Mouse (Mus musculus): Measurements from ENCODE around the gene Kirrel3.

The Kirrel3 gene

DNA sequence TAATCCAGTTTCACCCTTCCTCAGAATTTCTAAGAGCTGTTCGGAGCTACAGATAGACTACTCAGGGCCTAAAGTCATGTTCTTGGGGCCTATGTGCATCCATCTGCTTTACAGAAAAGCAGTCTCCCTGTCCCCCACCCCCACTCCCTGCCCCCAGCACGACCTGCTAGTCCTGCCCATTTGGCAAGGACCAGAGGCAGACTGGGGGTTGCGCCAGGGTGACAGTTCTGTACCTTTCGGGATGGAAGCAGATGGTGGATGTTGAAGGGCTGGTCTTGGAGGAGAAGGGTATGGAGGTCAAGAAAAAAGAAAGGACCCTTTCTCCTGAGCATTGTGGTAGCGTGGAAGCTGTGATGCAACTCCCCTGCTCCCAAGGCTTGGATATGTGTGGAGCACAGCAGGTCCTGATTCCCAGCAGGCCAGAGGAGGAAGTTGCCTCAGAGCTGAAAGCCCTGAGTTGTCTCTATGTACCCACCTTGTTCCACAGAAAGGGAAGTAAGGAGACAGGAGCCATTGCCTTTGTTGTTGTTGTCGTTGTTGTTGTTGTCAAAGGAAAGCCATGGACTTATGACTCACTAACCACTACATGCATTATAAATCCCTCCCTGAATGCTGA lies 541.8 kb downstream of the Kirrel3 start:
- DNase-seq (ENCODE audit: low read depth) = no peak

DNA sequence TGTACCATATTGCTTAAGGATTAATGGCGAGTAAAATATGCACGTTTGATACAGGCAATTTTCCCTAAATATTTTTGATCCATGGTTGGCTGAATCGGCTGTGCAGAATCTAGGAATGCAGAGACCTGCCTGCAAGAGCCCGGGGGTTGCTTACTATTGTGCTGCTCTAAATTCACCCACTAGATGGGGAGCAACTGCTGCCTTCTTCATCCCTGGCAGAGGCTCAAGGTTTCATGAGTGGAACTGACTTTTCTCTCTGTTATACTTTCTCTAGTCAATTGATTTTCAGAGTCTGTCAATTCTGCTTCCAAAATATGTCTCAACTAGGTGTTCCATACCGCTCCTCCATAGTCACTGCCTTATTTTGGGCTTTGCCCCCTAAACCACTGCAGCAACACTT lies 545.1 kb downstream of the Kirrel3 start:
- no peak for DNase-seq (ENCODE audit: low read depth)

GRCm38 (mm10) chr9:35032457-35032856 lies 546.8 kb downstream of the Kirrel3 start:
- DNase-seq (ENCODE audit: low read depth) = peak; percentile 92

GRCm38 (mm10) chr9:35035074-35035473 lies 549.4 kb downstream of the Kirrel3 start:
- no peak for DNase-seq (ENCODE audit: low read depth)

DNA sequence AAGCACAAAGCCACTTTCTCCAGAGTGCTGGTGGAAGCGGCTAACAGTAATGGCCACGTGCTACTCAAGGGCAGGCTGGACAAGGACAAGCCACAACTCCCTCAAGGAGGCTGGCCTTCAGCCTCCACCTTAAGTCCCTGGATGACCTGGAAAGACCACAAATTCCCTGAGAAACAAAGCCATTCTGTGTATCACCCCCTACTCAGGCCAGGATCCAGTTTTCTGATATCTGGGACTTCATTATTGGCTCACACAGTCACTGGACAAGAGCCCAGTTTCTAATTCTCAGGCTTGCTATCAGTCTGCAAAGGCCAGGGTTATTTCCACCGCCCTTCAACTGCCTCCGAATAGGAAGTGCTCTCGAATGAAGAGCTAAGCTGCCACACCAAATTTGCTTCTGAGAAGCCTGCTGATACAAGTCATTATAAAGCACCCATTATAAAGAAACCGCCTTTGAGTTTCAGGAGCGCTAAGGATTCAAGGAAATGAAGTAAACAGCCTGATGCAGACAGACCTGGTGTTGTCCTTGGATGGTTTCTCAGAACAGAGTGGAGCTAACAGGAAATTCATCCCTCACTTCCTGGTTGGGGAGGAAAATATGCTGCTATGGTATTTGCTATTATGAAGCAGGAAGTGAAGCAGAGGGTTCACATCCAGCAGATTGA lies 553.4 kb downstream of the Kirrel3 start:
- DNase-seq (ENCODE audit: low read depth) = peak; percentile 72

DNA sequence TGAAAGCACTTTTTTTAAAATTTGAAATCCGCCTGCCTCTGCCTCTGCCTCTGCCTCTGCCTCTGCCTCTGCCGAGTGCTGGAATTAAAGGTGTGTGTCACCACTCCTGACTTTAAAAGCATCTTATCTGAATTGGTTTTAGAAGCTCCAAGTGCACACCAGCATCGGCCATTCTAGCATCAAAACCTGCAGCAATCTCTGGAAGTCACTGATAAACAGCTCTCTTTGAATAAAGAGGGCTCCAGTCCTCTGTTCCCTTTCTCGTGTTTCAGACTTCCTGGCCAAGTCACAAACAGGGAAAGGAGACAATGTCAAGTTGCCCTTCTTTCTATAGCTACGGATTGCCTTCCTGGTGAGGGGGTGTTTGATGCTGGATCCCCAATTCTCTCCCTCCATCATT lies 554.2 kb downstream of the Kirrel3 start:
- DNase-seq (ENCODE audit: low read depth) = no peak

DNA sequence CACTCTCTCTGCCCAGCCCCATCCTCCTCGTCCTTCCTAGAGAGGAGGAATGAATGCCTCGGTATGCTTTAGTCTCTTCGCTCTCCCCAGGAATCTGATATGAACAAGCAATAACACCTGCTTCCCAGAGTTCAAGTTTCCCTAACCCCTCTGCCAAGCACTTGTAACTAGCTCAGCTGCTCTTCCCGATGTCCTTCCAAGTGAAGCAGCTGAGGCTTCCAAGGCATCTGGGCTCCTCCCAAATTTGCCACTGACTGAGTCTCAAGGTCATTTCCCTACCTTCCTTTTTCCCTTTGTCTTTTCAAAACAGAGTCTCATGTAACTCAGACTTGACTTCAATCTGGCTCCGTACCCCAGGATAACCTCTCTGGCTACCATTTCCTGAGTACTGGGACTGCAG lies 555.8 kb downstream of the Kirrel3 start:
- DNase-seq (ENCODE audit: low read depth) = no peak

- DNase-seq (ENCODE audit: low read depth) = no peak
Observed at GRCm38 (mm10) chr9:35043619-35044018, 557.9 kb downstream of the Kirrel3 start.

- no peak for DNase-seq (ENCODE audit: low read depth)
Observed at GRCm38 (mm10) chr9:35044458-35044857, 558.8 kb downstream of the Kirrel3 start.

DNA sequence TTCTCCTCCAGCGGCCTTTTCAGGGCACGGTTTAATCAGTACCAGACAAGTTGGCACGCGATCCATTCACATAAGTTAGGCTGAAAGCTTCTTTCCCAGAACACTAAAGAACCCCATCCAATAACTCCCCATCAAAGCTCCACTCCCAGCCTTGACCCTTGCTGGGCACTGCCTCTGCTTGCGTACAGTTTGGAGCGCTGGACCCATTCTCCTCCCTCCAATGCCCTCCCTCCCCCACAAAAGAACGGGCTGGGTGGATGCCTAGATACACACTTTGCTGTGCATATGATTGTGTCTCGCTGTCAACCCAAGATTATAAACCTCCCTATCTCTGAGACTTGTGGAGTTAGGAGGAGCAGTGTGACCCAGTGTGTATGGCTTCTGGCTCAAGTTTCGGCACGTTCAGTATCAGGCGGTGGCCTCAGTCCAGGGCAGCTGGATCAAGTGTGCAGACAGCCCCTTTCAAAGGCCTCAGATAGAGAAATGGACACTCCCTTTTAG lies 559.4 kb downstream of the Kirrel3 start:
- DNase-seq (ENCODE audit: low read depth) = peak; percentile 42

- DNase-seq (ENCODE audit: low read depth) = peak; percentile 96
Observed at GRCm38 (mm10) chr9:35045756-35046155, 560.1 kb downstream of the Kirrel3 start.

GRCm38 (mm10) chr9:35048449-35048848 lies 562.8 kb downstream of the Kirrel3 start:
- no peak for DNase-seq (ENCODE audit: low read depth)

DNA sequence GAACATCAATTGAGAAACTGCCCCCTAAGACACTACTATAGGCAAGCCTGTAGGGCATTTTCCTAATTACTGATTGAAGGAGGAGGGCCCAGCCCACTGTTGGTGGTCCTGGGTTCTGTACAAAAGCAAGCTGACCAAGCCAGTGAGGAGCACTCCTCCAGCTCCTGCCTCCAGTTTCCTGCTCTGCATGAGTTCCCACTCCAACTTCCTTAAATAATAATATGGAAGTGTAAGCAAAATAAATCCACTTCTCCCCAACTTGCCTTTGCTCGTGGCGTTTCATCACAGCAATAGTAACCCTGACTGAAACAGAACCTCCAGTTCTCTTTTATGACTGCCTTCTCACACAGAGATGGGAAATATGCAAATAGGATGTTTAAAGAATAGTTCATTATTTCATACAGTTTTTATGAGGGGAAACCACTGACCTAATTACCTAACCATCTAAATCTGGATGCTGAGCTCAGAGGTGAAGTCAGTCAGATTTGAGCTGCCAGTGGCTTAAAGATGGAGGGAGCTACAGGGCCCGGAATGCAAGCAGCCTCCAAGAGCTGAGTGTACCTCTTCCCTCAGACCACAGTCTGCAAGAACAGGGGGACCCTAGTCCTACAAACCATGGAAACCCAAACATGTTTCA lies 564.3 kb downstream of the Kirrel3 start:
- no peak for DNase-seq (ENCODE audit: low read depth)

GRCm38 (mm10) chr9:35050701-35051454 lies 565.2 kb downstream of the Kirrel3 start:
- DNase-seq (ENCODE audit: low read depth) = no peak

DNA sequence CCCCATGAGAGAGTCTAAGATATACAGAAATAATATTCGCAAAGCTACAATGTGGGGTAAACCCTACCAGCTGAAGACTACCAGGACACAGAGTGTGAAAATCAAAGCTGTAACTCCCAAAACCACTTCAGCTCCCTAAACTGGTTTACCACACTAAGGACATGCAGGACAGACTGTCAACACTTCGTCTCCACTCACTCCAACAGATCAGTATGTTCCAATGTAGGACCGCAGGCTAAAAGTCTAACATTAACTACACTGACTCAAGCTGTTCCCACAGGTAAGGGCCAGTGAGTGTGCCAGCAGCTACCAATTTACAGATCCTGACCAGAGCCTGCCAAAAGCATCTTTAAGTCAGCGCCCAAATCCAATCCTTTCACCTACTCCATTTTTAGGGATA lies 566.0 kb downstream of the Kirrel3 start:
- no peak for DNase-seq (ENCODE audit: low read depth)

GRCm38 (mm10) chr9:35052671-35053070 lies 567.0 kb downstream of the Kirrel3 start:
- no peak for DNase-seq (ENCODE audit: low read depth)

DNA sequence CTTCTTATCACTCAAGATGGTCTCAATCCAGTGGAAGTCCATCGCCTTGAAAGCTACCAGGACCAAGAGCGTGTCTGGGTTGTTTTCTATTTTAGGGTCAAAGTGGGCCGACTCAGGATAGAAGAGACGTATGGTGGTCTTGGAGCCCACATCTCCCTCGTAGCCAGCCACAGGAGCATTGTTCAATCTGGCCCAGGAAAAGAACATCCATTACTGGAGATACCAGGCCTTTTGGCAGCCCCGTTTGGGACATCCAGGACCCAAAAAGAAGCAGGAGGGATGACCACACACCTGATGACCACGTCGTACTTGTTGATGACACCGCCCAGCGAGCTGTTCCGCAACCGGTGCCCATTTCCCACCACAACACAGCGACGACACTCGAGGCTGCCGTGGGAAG lies 567.4 kb downstream of the Kirrel3 start:
- no peak for DNase-seq (ENCODE audit: low read depth)

DNA sequence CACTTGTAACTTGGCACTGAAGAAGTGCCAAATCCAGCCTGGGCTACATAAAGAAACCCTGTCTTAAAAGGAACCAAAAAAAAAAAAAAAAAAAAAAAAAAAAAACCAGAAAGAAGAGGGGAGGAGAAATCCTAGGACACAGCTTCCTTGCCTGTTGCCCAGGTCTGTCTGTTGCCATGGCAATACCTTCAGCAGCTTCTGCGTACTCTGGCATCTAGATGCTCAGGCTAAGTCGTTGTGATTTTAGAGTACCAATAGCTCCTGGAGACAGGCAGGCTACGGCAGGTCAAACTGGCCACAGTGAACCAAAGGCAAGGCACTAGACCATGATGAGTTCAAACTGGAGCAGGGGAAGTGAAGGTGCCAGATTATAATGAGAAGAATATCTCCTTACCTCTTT lies 568.0 kb downstream of the Kirrel3 start:
- no peak for DNase-seq (ENCODE audit: low read depth)

- DNase-seq (ENCODE audit: low read depth) = no peak
Observed at GRCm38 (mm10) chr9:35055528-35056330, 570.0 kb downstream of the Kirrel3 start.

DNA sequence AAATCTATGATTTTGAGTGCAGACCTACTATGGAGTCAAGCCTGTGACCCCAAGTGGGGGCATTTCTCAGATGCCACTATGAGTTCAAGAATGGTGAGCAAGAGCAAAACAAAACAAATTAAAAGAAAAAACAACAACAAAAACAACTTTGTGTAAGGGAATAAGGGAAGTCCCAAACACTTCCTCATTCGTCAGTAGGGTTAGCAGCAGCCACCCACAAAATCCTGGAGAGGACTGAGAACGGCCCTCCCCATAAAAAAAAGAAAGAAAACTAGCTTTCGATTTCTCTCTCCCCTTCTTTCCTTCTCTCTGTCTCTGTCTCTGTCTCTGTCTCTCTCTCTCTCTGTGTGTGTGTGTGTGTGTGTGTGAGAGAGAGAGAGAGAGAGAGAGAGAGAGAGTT lies 570.9 kb downstream of the Kirrel3 start:
- no peak for DNase-seq (ENCODE audit: low read depth)

- no peak for DNase-seq (ENCODE audit: low read depth)
Observed at GRCm38 (mm10) chr9:35057631-35058030, 571.9 kb downstream of the Kirrel3 start.

DNA sequence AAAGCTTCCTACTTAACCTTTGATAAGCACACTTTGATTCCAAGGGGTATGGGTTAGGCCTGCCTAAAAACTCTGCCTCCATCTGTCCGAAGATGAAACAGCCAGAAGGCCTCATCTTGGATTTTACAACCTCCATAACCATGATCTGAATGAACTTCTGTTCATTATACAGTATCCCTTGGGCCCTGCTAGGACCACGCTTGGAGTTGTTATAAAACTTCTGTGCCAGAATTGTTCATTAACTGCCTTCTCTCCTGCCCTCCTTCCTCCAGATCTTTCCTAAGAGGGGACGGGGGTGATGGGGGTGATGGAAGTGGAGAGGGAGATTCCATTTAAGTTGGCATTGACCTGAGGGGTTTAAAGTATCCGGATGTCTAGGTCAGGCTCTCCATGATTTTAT lies 572.5 kb downstream of the Kirrel3 start:
- no peak for DNase-seq (ENCODE audit: low read depth)

Measured in fibroblast of lung, adult 2 months (primary cell).